Mouse (Mus musculus): ENCODE measurements around the gene Phox2a.

GRCm38 (mm10) chr7:101853816-101854215 is 35.7 kb downstream of the Phox2a start:
- TF ChIP-seq CTCF (IDR thresholded peaks at IDR 0.05; ENCODE audit: extremely low read depth, insufficient read depth, insufficient read length, insufficient replicate concordance) (no peak), POLR2A (IDR thresholded peaks at IDR 0.05; ENCODE audit: low read depth, low read length) (no peak)

Data from spleen, adult 2 months (tissue).